In genomic region chr2:38697128-38698120, GRCm38 (mm10) we compare ENCODE assay signal across 18 mouse cellular contexts. TPM values are rescaled to one million over a fixed set of nuclear protein-coding genes. Genes with fewer than 3 reads are reported as not detected.
DNase-seq lines count a peak whose midpoint lies in the region; ATAC-seq lines count a peak whose summit lies in the region.
"Had no signal": no experiment of that assay in that cellular context is flagged by ENCODE, and none has a peak within 500 bp of the region (broad histone marks: within the 10 kb centered on the region; RNA-seq: fewer than 3 reads in every experiment).

No protein-coding gene starts in this region.

- peak overlapping the region; percentile 30 for H3K4me2 ChIP-seq in forebrain, embryonic 13.5 days
- peak overlapping the region; percentile 25 for H3K4me2 ChIP-seq in hindbrain, embryonic 16.5 days (ENCODE audit: low read length)
- H3K4me2 ChIP-seq in neural tube, embryonic 11.5 days (ENCODE audit: low read depth): peak overlapping the region; percentile 23; the same call in 1 of the 2 replicates
- H3K4me2 ChIP-seq: limb, embryonic 15.5 days; lung, embryonic 14.5 days had no signal

- DNase-seq in Muller cell, postnatal 12 days (ENCODE audit: inconsistent ontology term): peak; percentile 72
- DNase-seq in neural tube, embryonic 11.5 days (ENCODE audit: low spot score): peak; percentile 67
- DNase-seq in left cerebral cortex, adult 9 months (ENCODE audit: low spot score in 2 of 2): no peak
- DNase-seq in adrenal gland, postnatal 25 days: no peak
- DNase-seq in urinary bladder, postnatal 4 days (ENCODE audit: low spot score in 2 of 2): no peak
- DNase-seq in ovary, postnatal 10 days (ENCODE audit: low spot score): no peak
- DNase-seq: cerebellum, adult 9-10 months; kidney, postnatal 25 days; lung, embryonic 14.5 days had no signal

- no peaks in the 10 kb centered on the region for H3K36me3 ChIP-seq in forebrain, embryonic 13.5 days (ENCODE audit: poor library complexity, severe bottlenecking)
- no peaks in the 10 kb centered on the region for H3K36me3 ChIP-seq in hindbrain, embryonic 16.5 days (ENCODE audit: control insufficient read depth, insufficient read depth, low read length)
- H3K36me3 ChIP-seq in neural tube, embryonic 11.5 days (ENCODE audit: control insufficient read depth, insufficient read depth, low read length): no peaks in the 10 kb centered on the region
- H3K36me3 ChIP-seq: G1E; limb, embryonic 15.5 days had no signal

- H3K27ac ChIP-seq in forebrain, embryonic 13.5 days: no peak overlapping the region
- H3K27ac ChIP-seq in hindbrain, embryonic 16.5 days (ENCODE audit: low read depth, low read length): no peak overlapping the region
- no peak overlapping the region for H3K27ac ChIP-seq in neural tube, embryonic 11.5 days (ENCODE audit: low read depth, low read length)
- H3K27ac ChIP-seq: limb, embryonic 15.5 days had no signal

- no peak overlapping the region for H3K4me3 ChIP-seq in forebrain, embryonic 13.5 days
- H3K4me3 ChIP-seq in hindbrain, embryonic 16.5 days (ENCODE audit: low read length): no peak overlapping the region
- no peak overlapping the region for H3K4me3 ChIP-seq in neural tube, embryonic 11.5 days (ENCODE audit: low read depth, low read length)
- H3K4me3 ChIP-seq: limb, embryonic 15.5 days had no signal

- ATAC-seq in forebrain, embryonic 13.5 days: peak; percentile 36; the same call in 1 of the 2 replicates
- peak; percentile 44; the same call in 1 of the 2 replicates for ATAC-seq in hindbrain, embryonic 16.5 days
- ATAC-seq in neural tube, embryonic 11.5 days (ENCODE audit: insufficient read depth, low FRiP score, low TSS enrichment): peak; percentile 66
- ATAC-seq: activated CD4-positive, CD25-positive, alpha-beta regulatory T cell, adult 4 months had no signal

- H3K9ac ChIP-seq in forebrain, embryonic 13.5 days: 0 out of 2 replicates have a peak overlapping the region, but pooled peaks have one; percentile 14
- peak overlapping the region; percentile 7; the same call in 1 of the 2 replicates for H3K9ac ChIP-seq in hindbrain, embryonic 16.5 days (ENCODE audit: low read depth, low read length)
- H3K9ac ChIP-seq in neural tube, embryonic 11.5 days (ENCODE audit: low read length): no peak overlapping the region
- H3K9ac ChIP-seq: limb, embryonic 15.5 days; lung, embryonic 14.5 days had no signal

- peaks cover 12% of the 10 kb centered on the region for H3K4me1 ChIP-seq in forebrain, embryonic 13.5 days
- H3K4me1 ChIP-seq in hindbrain, embryonic 16.5 days (ENCODE audit: control insufficient read depth, insufficient read depth, low read depth, low read length): peaks cover 8% of the 10 kb centered on the region
- peaks cover 12% of the 10 kb centered on the region for H3K4me1 ChIP-seq in neural tube, embryonic 11.5 days (ENCODE audit: control insufficient read depth, insufficient read depth, low read length)
- H3K4me1 ChIP-seq: limb, embryonic 15.5 days had no signal

- WGBS in forebrain, embryonic 13.5 days: 5% methylated on average over 27 of the region's 27 CpGs
- WGBS in hindbrain, embryonic 16.5 days: 13% methylated on average over 27 of the region's 27 CpGs
- WGBS in neural tube, embryonic 11.5 days: 35% methylated on average over 27 of the region's 27 CpGs

- H3K9me3 ChIP-seq in forebrain, embryonic 13.5 days (replicated peaks): no peaks in the 10 kb centered on the region
- H3K9me3 ChIP-seq in hindbrain, embryonic 16.5 days (ENCODE audit: control insufficient read depth, low read length): no peaks in the 10 kb centered on the region
- no peaks in the 10 kb centered on the region for H3K9me3 ChIP-seq in neural tube, embryonic 11.5 days (ENCODE audit: control insufficient read depth, low read length)
- H3K9me3 ChIP-seq: G1E; limb, embryonic 15.5 days had no signal

- peaks cover 99% of the 10 kb centered on the region for H3K27me3 ChIP-seq in forebrain, embryonic 13.5 days
- no peaks in the 10 kb centered on the region for H3K27me3 ChIP-seq in hindbrain, embryonic 16.5 days (replicated peaks; ENCODE audit: control insufficient read depth, insufficient read depth, low read length)
- peaks cover 2% of the 10 kb centered on the region for H3K27me3 ChIP-seq in neural tube, embryonic 11.5 days (ENCODE audit: control insufficient read depth, insufficient read depth, low read length)

RNA-seq across cellular contexts. Expression of gene Nr5a1, which starts 16.9 kb away (rescaled TPM):
- polyA plus RNA-seq in forebrain, embryonic 13.5 days (2015; fragmentation: Nextera tagmentation; extraction: Ambion mirVana): 1.4 and 2.4 TPM in 2 replicates
- 0.16 TPM in 1 of 2 replicates, not detected in the other for polyA plus RNA-seq in hindbrain, embryonic 16.5 days (2015; fragmentation: Nextera tagmentation; extraction: Ambion mirVana)
- 0.08 and 0.11 TPM in 2 replicates for polyA plus RNA-seq in neural tube, embryonic 11.5 days (2014; fragmentation: Nextera tagmentation; extraction: Ambion mirVana)
- 642 and 788 TPM in 2 replicates for total RNA-seq in adrenal gland, postnatal 25 days (2021)
- total RNA-seq: megakaryocyte, adult 5-6 weeks; neutrophil, adult 5-6 weeks had no signal
- polyA plus RNA-seq: activated CD4-positive, CD25-positive, alpha-beta regulatory T cell, adult 4 months; heart, embryonic 16.5 days; urinary bladder, adult 2 months had no signal

RNA-seq across cellular contexts. Expression of gene Psmb7, which starts 53.5 kb away (rescaled TPM):
- polyA plus RNA-seq in forebrain, embryonic 13.5 days (2015; fragmentation: Nextera tagmentation; extraction: Ambion mirVana): 348 and 354 TPM in 2 replicates
- polyA plus RNA-seq in hindbrain, embryonic 16.5 days (2015; fragmentation: Nextera tagmentation; extraction: Ambion mirVana): 273 and 299 TPM in 2 replicates
- 352 and 360 TPM in 2 replicates for polyA plus RNA-seq in neural tube, embryonic 11.5 days (2014; fragmentation: Nextera tagmentation; extraction: Ambion mirVana)
- total RNA-seq in adrenal gland, postnatal 25 days (2021): 284 and 333 TPM in 2 replicates

Comparison
In these comparisons a context has a peak if more than half of its experiments do, and no peak if none do; other contexts are left out.
1. DNase-seq: peak in Muller cell, postnatal 12 days (single experiment) and neural tube, embryonic 11.5 days (single experiment); none in left cerebral cortex, adult 9 months (0 of 2), adrenal gland, postnatal 25 days (single experiment), urinary bladder, postnatal 4 days (0 of 2) and ovary, postnatal 10 days (single experiment).
2. Peak in every context shown above with its lines, with median percentiles within 50 percentile points of each other: ATAC-seq and H3K4me2 ChIP-seq.